Mouse (Mus musculus): ENCODE data around the gene Fam69a. TPM values are rescaled to one million over a fixed set of nuclear protein-coding genes. Genes with fewer than 3 reads are reported as not detected.

The Fam69a gene
- total and polyA plus RNA-seq, 2 experiments from 2014 or later: 16.2 to 77.4 TPM

DNA sequence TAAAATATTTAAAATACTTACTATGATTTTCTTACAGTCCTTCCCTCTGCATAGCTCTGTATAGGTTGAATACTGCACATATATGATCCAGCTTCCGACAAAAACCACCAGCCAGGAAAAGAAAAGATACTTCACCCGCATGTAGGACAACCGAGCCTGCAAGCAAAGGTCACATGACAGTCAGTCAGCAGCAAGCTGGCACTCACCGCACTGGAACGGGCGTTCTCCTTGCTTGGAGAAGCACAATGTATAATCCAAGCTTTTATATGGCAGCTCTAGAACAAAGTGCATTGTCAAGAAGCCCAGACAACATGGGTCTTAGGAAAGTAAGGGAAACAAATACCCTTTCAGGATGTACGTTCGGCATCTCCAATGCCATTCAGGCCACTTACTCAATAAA lies 62.3 kb downstream of the Fam69a start:
- ATAC-seq (ENCODE audit: low FRiP score) (no peak), DNase-seq (ENCODE audit: low spot score) (no peak)
- H3K27ac ChIP-seq (ENCODE audit: low read depth, low read length): no peak overlapping the region
- H3K36me3 ChIP-seq (ENCODE audit: insufficient read depth, low read length): peaks cover 4% of the 10 kb centered on the region; the same call in 1 of the 2 replicates
- H3K4me2 ChIP-seq (ENCODE audit: low read depth, low read length, poor library complexity, severe bottlenecking): no peak overlapping the region
- no peaks in the 10 kb centered on the region for H3K9me3 ChIP-seq (ENCODE audit: low read length)
- H3K4me3 ChIP-seq (ENCODE audit: low read depth, low read length): no peak overlapping the region
- no peak for TF ChIP-seq CTCF (IDR thresholded peaks at IDR 0.05)
- no peaks in the 10 kb centered on the region for H3K27me3 ChIP-seq (ENCODE audit: insufficient read depth, low read length)
- H3K4me1 ChIP-seq (ENCODE audit: insufficient read depth, low read length): no peaks in the 10 kb centered on the region
- 58% methylated on average over 8 of the region's 8 CpGs for WGBS
- no peak overlapping the region for H3K9ac ChIP-seq (replicated peaks; ENCODE audit: low read length, poor library complexity, severe bottlenecking)

DNA sequence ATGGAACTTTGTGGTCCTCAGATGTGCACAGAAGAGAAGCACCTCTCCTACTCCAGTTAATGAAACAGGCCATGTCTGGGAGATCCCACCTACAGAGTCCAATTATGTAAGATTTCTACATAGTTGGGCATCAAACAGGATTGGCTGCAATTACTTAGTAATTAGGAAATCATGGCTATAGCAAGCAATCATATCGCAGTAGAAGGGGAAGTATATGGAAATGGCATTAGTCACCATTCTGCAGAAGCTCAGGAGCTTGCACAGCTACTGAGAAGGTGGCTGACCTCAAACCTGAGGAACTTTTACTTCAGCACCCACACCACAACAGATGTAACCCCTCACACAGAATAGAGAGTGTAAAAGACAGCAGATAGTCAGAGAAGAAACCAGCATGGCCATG lies 64.0 kb downstream of the Fam69a start:
- whole genome bisulfite sequencing: 83% methylated on average over 1 of the region's 1 CpGs
- no peaks in the 10 kb centered on the region for H3K9me3 ChIP-seq (ENCODE audit: low read length)

DNA sequence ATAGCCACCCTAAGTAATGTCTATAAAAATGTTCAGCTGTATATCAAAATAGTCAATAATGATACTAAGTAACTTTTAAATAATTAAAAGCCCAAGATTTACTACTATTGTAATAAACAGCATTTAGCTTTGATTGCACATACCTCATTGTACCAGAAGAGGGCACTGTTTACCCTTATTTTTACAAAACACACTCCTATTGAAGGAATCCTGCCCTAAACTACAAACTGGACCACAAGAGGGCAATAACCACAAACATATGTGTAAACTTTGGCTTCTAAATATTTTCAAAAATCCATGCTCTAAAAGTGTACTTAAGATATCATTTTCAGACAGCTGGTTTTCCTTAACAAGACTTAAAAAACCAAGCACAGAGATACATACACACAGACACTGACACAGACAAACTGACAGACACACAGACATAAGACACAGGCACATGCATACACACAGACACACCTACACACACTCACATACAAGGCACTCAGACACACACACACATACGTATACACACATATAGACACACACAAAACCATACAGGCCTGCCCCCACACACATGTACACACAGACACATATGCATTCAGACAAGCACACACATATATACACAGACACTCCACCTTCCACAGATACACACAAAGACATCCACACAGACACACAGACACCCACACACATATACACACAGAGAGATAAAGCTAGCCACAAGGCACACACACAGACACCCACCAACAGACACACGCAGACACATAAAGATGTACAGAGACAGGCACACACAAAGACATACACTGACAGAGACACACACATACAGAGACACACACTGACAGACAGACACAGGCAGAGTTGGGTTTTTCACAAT lies 65.3 kb downstream of the Fam69a start:
- ATAC-seq (ENCODE audit: low FRiP score) (peak; percentile 65; the same call in 1 of the 2 replicates), DNase-seq (ENCODE audit: low spot score) (peak; percentile 86)
- no peaks in the 10 kb centered on the region for H3K4me1 ChIP-seq (ENCODE audit: insufficient read depth, low read length)
- H3K4me3 ChIP-seq (ENCODE audit: low read depth, low read length): no peak overlapping the region
- TF ChIP-seq CTCF (IDR thresholded peaks at IDR 0.05): peak; percentile 94
- H3K36me3 ChIP-seq (ENCODE audit: insufficient read depth, low read length): peaks cover 4% of the 10 kb centered on the region; the same call in 1 of the 2 replicates
- H3K9ac ChIP-seq (replicated peaks; ENCODE audit: low read length, poor library complexity, severe bottlenecking): no peak overlapping the region
- no peaks in the 10 kb centered on the region for H3K27me3 ChIP-seq (ENCODE audit: insufficient read depth, low read length)
- H3K4me2 ChIP-seq (ENCODE audit: low read depth, low read length, poor library complexity, severe bottlenecking): no peak overlapping the region
- no peak overlapping the region for H3K27ac ChIP-seq (ENCODE audit: low read depth, low read length)
- 77% methylated on average over 2 of the region's 2 CpGs for WGBS
- no peaks in the 10 kb centered on the region for H3K9me3 ChIP-seq (ENCODE audit: low read length)

More for the DNA sequence above, 64.0 kb downstream of the Fam69a start:
- Histone ChIP-seq H3K4me3 (ENCODE audit: low read depth, low read length) (no peak overlapping the region), H3K27me3 (ENCODE audit: insufficient read depth, low read length) (no peaks in the 10 kb centered on the region), H3K27ac (ENCODE audit: low read depth, low read length) (no peak overlapping the region), H3K36me3 (ENCODE audit: insufficient read depth, low read length) (peaks cover 4% of the 10 kb centered on the region; the same call in 1 of the 2 replicates), H3K4me2 (ENCODE audit: low read depth, low read length, poor library complexity, severe bottlenecking) (no peak overlapping the region), H3K4me1 (ENCODE audit: insufficient read depth, low read length) (no peaks in the 10 kb centered on the region), H3K9ac (replicated peaks; ENCODE audit: low read length, poor library complexity, severe bottlenecking) (no peak overlapping the region)
- TF ChIP-seq CTCF (IDR thresholded peaks at IDR 0.05): no peak
- DNase-seq (ENCODE audit: low spot score) (no peak), ATAC-seq (ENCODE audit: low FRiP score) (no peak)

DNA sequence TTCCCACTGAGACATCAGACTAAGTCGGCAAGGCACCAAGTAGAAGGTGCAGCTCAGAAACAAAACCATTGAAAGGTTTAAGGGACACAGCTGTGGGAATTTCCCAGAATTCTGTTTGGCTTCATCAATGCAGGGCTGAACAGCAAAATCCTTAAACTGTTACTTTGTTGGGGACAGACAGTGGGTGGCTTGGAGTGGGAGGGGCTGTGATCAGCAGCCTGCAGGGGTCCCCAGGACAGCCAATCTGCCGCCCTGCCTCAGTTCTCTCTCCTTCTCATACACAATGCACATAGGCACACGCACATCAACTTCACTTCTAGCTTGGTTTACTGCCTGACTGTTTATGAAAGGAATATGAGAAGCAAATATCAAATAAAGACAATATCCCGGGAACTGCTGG lies 71.6 kb downstream of the Fam69a start:
- no peak overlapping the region for H3K27ac ChIP-seq (ENCODE audit: low read depth, low read length)
- 39% methylated on average over 4 of the region's 4 CpGs for WGBS

DNA sequence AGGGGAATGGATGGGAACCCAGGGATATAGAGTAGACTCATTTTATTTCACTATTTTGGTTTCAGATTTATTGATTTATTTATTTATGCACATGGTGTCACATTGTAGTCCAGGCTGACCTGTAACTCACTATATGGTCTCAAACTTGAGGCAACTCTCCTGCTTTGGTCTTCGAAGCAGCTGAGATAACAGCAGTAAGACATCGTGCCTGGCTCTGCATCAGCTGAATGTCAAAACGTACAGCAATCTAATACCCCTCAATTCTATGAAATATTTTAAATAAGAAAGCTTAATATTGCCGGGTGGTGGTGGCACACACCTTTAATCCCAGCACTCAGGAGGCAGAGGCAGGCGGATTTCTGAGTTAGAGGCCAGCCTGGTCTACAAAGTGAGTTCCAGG lies 75.9 kb downstream of the Fam69a start:
- no peak for DNase-seq (ENCODE audit: low spot score)
- H3K27me3 ChIP-seq (ENCODE audit: insufficient read depth, low read length): no peaks in the 10 kb centered on the region
- ATAC-seq (ENCODE audit: low FRiP score): no peak
- 87% methylated on average over 4 of the region's 5 CpGs for WGBS
- H3K9ac ChIP-seq (replicated peaks; ENCODE audit: low read length, poor library complexity, severe bottlenecking): no peak overlapping the region
- no peak overlapping the region for H3K4me2 ChIP-seq (ENCODE audit: low read depth, low read length, poor library complexity, severe bottlenecking)
- no peaks in the 10 kb centered on the region for H3K9me3 ChIP-seq (ENCODE audit: low read length)
- no peak for TF ChIP-seq CTCF (IDR thresholded peaks at IDR 0.05)
- H3K4me3 ChIP-seq (ENCODE audit: low read depth, low read length): no peak overlapping the region
- H3K36me3 ChIP-seq (ENCODE audit: insufficient read depth, low read length): peaks cover 24% of the 10 kb centered on the region
- H3K27ac ChIP-seq (ENCODE audit: low read depth, low read length): no peak overlapping the region
- H3K4me1 ChIP-seq (ENCODE audit: insufficient read depth, low read length): no peaks in the 10 kb centered on the region

More for the DNA sequence above, 71.6 kb downstream of the Fam69a start:
- no peak for TF ChIP-seq CTCF (IDR thresholded peaks at IDR 0.05)
- Histone ChIP-seq H3K4me1 (ENCODE audit: insufficient read depth, low read length) (no peaks in the 10 kb centered on the region), H3K27me3 (ENCODE audit: insufficient read depth, low read length) (no peaks in the 10 kb centered on the region), H3K4me3 (ENCODE audit: low read depth, low read length) (no peak overlapping the region), H3K9me3 (ENCODE audit: low read length) (no peaks in the 10 kb centered on the region), H3K9ac (replicated peaks; ENCODE audit: low read length, poor library complexity, severe bottlenecking) (no peak overlapping the region), H3K4me2 (ENCODE audit: low read depth, low read length, poor library complexity, severe bottlenecking) (no peak overlapping the region), H3K36me3 (ENCODE audit: insufficient read depth, low read length) (peaks cover 6% of the 10 kb centered on the region; the same call in 1 of the 2 replicates)
- no peak for DNase-seq (ENCODE audit: low spot score)
- ATAC-seq (ENCODE audit: low FRiP score): no peak

DNA sequence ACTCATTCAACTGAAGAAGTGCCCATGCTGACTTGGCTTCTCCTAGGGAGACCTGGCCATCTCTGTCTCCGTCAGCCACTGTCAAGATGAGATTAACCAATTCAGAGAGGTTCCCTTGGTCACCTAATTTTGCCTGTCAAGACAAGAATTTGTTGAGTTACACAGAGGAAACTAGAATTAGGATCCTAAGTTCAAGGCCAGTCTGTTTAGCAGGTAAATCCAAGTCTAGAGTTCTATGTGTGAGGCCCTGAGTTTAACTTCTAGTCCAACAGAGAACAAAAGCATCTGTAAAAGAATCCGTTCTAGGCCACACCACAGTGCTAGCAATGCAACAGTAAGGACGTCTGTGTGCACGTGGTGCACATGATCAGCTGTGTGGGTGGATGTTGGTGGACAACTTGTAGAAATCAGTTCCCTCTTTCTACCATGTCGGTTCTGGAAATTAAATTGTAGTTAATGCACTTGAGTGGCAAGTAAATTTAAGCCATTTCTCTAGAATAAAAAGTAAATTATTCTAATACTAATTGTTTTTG lies 76.7 kb downstream of the Fam69a start:
- WGBS: 63% methylated on average over 5 of the region's 5 CpGs
- H3K27me3 ChIP-seq (ENCODE audit: insufficient read depth, low read length): no peaks in the 10 kb centered on the region
- no peak overlapping the region for H3K4me2 ChIP-seq (ENCODE audit: low read depth, low read length, poor library complexity, severe bottlenecking)
- no peak for DNase-seq (ENCODE audit: low spot score)
- no peak overlapping the region for H3K9ac ChIP-seq (replicated peaks; ENCODE audit: low read length, poor library complexity, severe bottlenecking)
- no peak overlapping the region for H3K27ac ChIP-seq (ENCODE audit: low read depth, low read length)
- no peak overlapping the region for H3K4me3 ChIP-seq (ENCODE audit: low read depth, low read length)
- H3K4me1 ChIP-seq (ENCODE audit: insufficient read depth, low read length): no peaks in the 10 kb centered on the region
- TF ChIP-seq CTCF (IDR thresholded peaks at IDR 0.05): no peak
- no peak for ATAC-seq (ENCODE audit: low FRiP score)
- no peaks in the 10 kb centered on the region for H3K9me3 ChIP-seq (ENCODE audit: low read length)
- H3K36me3 ChIP-seq (ENCODE audit: insufficient read depth, low read length): peaks cover 28% of the 10 kb centered on the region
